Mouse (Mus musculus) midbrain, embryonic 10.5 days (tissue): ENCODE data around the gene Btbd8. TPM values are rescaled to one million over a fixed set of nuclear protein-coding genes. Genes with fewer than 3 reads are reported as not detected.

Source experiments
- DNase-seq: peaks from one replicate; pipeline ENCODE4 v3.0.0-alpha.2; 2017; ENCODE audit warnings: low spot score
- H3K27ac ChIP-seq: fragments of 300-500 bp; sonication (generic); replicated peaks from 2 replicates; pipeline ENCODE4 v1.5.1; 2016; ENCODE audit warnings: mild to moderate bottlenecking
- H3K27me3 ChIP-seq: fragments of 300-500 bp; sonication (generic); 2 replicates; pipeline ENCODE4 v1.6.1; 2016; ENCODE audit warnings: low read depth, mild to moderate bottlenecking; ENCODE audit not compliant: poor library complexity, severe bottlenecking
- H3K36me3 ChIP-seq: fragments of 300-500 bp; sonication (generic); 2 replicates; pipeline ENCODE4 v1.6.1; 2016; ENCODE audit warnings: mild to moderate bottlenecking, moderate library complexity
- H3K4me1 ChIP-seq: fragments of 300-500 bp; sonication (generic); 2 replicates; pipeline ENCODE4 v1.6.1; 2016
- H3K4me3 ChIP-seq: fragments of 300-500 bp; sonication (generic); 2 replicates; pipeline ENCODE4 v1.5.1; 2016; ENCODE audit warnings: mild to moderate bottlenecking, moderate library complexity
- H3K9me3 ChIP-seq: fragments of 300-500 bp; sonication (generic); replicated peaks from 2 replicates; pipeline ENCODE4 v1.6.1; 2016; ENCODE audit warnings: mild to moderate bottlenecking
- WGBS: fragments of 180-500 bp; shearing (Covaris S2); methylation state at CpG from one replicate; pipeline ENCODE4 v1.1.7; 2016; 5-methylcytosine and 5-hydroxymethylcytosine counted together
- polyA plus RNA-seq: library from polyadenylated mRNA; unstranded; fragments of >200 nt; fragmentation: Nextera tagmentation; extraction: Ambion mirVana; gene quantifications from 2 replicates; pipeline ENCODE4 v1.2.1, GENCODE M21; 2016

The Btbd8 gene
- polyA plus RNA-seq, 1 experiment from 2014 or later = 4.6 TPM

GRCm38 (mm10) chr5:107467098-107467497 is 29.3 kb downstream of the Btbd8 start:
- Histone ChIP-seq H3K9me3 (no peaks in the 10 kb centered on the region), H3K4me3 (no peak overlapping the region), H3K27me3 (no peaks in the 10 kb centered on the region), H3K4me1 (peaks cover 8% of the 10 kb centered on the region), H3K36me3 (peaks cover 7% of the 10 kb centered on the region; the same call in 1 of the 2 replicates), H3K27ac (peak overlapping the region; percentile 38; the same call in 1 of the 2 replicates)
- no peak for DNase-seq
- 82% methylated on average over 4 of the region's 4 CpGs for WGBS

GRCm38 (mm10) chr5:107470600-107471329 is 33.0 kb downstream of the Btbd8 start:
- WGBS = 83% methylated on average over 10 of the region's 10 CpGs
- H3K36me3 ChIP-seq = peaks cover 24% of the 10 kb centered on the region
- H3K9me3 ChIP-seq = no peaks in the 10 kb centered on the region
- DNase-seq = no peak
- no peaks in the 10 kb centered on the region for H3K27me3 ChIP-seq
- H3K4me1 ChIP-seq = peaks cover 8% of the 10 kb centered on the region
- no peak overlapping the region for H3K4me3 ChIP-seq
- no peak overlapping the region for H3K27ac ChIP-seq

- Histone ChIP-seq H3K27me3 (no peaks in the 10 kb centered on the region), H3K9me3 (no peaks in the 10 kb centered on the region), H3K4me1 (no peaks in the 10 kb centered on the region), H3K4me3 (no peak overlapping the region), H3K36me3 (peaks cover 4% of the 10 kb centered on the region), H3K27ac (no peak overlapping the region)
- DNase-seq = no peak
- 92% methylated on average over 2 of the region's 2 CpGs for WGBS
These were observed 42.4 kb downstream of the Btbd8 start for GRCm38 (mm10) chr5:107480194-107480593.

GRCm38 (mm10) chr5:107488996-107489395 is 51.2 kb downstream of the Btbd8 start:
- Histone ChIP-seq H3K4me3 (no peak overlapping the region), H3K4me1 (peaks cover 4% of the 10 kb centered on the region; the same call in 1 of the 2 replicates), H3K36me3 (0 out of 2 replicates have a peak, but pooled peaks cover 3% of the 10 kb centered on the region), H3K9me3 (no peaks in the 10 kb centered on the region), H3K27ac (no peak overlapping the region), H3K27me3 (no peaks in the 10 kb centered on the region)
- DNase-seq = no peak
- 87% methylated on average over 4 of the region's 4 CpGs for WGBS

GRCm38 (mm10) chr5:107491036-107491435 is 53.2 kb downstream of the Btbd8 start:
- H3K27ac ChIP-seq = no peak overlapping the region
- H3K4me1 ChIP-seq = peaks cover 4% of the 10 kb centered on the region; the same call in 1 of the 2 replicates
- no peaks in the 10 kb centered on the region for H3K9me3 ChIP-seq
- DNase-seq = no peak
- H3K4me3 ChIP-seq = no peak overlapping the region
- no peaks in the 10 kb centered on the region for H3K27me3 ChIP-seq
- peaks cover 9% of the 10 kb centered on the region for H3K36me3 ChIP-seq
- 88% methylated on average over 9 of the region's 9 CpGs for WGBS

- Histone ChIP-seq H3K4me1 (peaks cover 7% of the 10 kb centered on the region), H3K27ac (no peak overlapping the region), H3K4me3 (no peak overlapping the region), H3K36me3 (peaks cover 9% of the 10 kb centered on the region), H3K9me3 (no peaks in the 10 kb centered on the region), H3K27me3 (no peaks in the 10 kb centered on the region)
- no peak for DNase-seq
- 91% methylated on average over 2 of the region's 2 CpGs for WGBS
These were observed 54.7 kb downstream of the Btbd8 start for GRCm38 (mm10) chr5:107492471-107492870.

- Histone ChIP-seq H3K4me3 (no peak overlapping the region), H3K4me1 (peaks cover 19% of the 10 kb centered on the region), H3K9me3 (no peaks in the 10 kb centered on the region)
These were observed 57.0 kb downstream of the Btbd8 start for GRCm38 (mm10) chr5:107494759-107495158.

GRCm38 (mm10) chr5:107496047-107496446 is 58.2 kb downstream of the Btbd8 start:
- H3K27ac ChIP-seq = no peak overlapping the region
- no peak for DNase-seq
- no peaks in the 10 kb centered on the region for H3K9me3 ChIP-seq
- no peaks in the 10 kb centered on the region for H3K27me3 ChIP-seq
- H3K4me3 ChIP-seq = no peak overlapping the region
- 84% methylated on average over 2 of the region's 2 CpGs for WGBS
- peaks cover 9% of the 10 kb centered on the region for H3K36me3 ChIP-seq
- H3K4me1 ChIP-seq = peaks cover 19% of the 10 kb centered on the region

More at GRCm38 (mm10) chr5:107494759-107495158, 57.0 kb downstream of the Btbd8 start:
- Histone ChIP-seq H3K27ac (no peak overlapping the region), H3K36me3 (peaks cover 9% of the 10 kb centered on the region), H3K27me3 (no peaks in the 10 kb centered on the region)
- no peak for DNase-seq
- WGBS = 95% methylated on average over 5 of the region's 5 CpGs

- WGBS = 63% methylated on average over 10 of the region's 10 CpGs
- H3K27me3 ChIP-seq = no peaks in the 10 kb centered on the region
- peak overlapping the region; percentile 14; the same call in 1 of the 2 replicates for H3K4me3 ChIP-seq
These were observed 60.0 kb downstream of the Btbd8 start for GRCm38 (mm10) chr5:107497519-107498501.

GRCm38 (mm10) chr5:107498806-107499310 is 61.1 kb downstream of the Btbd8 start:
- Histone ChIP-seq H3K4me1 (peaks cover 19% of the 10 kb centered on the region), H3K27ac (no peak overlapping the region), H3K9me3 (no peaks in the 10 kb centered on the region), H3K4me3 (no peak overlapping the region), H3K36me3 (peaks cover 11% of the 10 kb centered on the region), H3K27me3 (no peaks in the 10 kb centered on the region)
- WGBS = 73% methylated on average over 5 of the region's 5 CpGs
- DNase-seq = no peak

More at GRCm38 (mm10) chr5:107497519-107498501, 60.0 kb downstream of the Btbd8 start:
- peaks cover 6% of the 10 kb centered on the region for H3K36me3 ChIP-seq
- H3K9me3 ChIP-seq = no peaks in the 10 kb centered on the region
- peak; percentile 46 for DNase-seq
- peak overlapping the region; percentile 69 for H3K27ac ChIP-seq
- H3K4me1 ChIP-seq = peaks cover 19% of the 10 kb centered on the region

- no peak for DNase-seq
- H3K36me3 ChIP-seq = peaks cover 10% of the 10 kb centered on the region
- H3K4me3 ChIP-seq = no peak overlapping the region
- no peak overlapping the region for H3K27ac ChIP-seq
- WGBS = 93% methylated on average over 5 of the region's 5 CpGs
- H3K27me3 ChIP-seq = no peaks in the 10 kb centered on the region
- peaks cover 19% of the 10 kb centered on the region for H3K4me1 ChIP-seq
- no peaks in the 10 kb centered on the region for H3K9me3 ChIP-seq
These were observed 62.2 kb downstream of the Btbd8 start for GRCm38 (mm10) chr5:107499891-107500535.

- Histone ChIP-seq H3K4me1 (peaks cover 19% of the 10 kb centered on the region), H3K9me3 (no peaks in the 10 kb centered on the region), H3K4me3 (no peak overlapping the region), H3K36me3 (peaks cover 10% of the 10 kb centered on the region), H3K27me3 (no peaks in the 10 kb centered on the region), H3K27ac (no peak overlapping the region)
- DNase-seq = no peak
- 90% methylated on average over 1 of the region's 1 CpGs for WGBS
These were observed 62.9 kb downstream of the Btbd8 start for GRCm38 (mm10) chr5:107500741-107501140.
